Mouse (Mus musculus) kidney, adult 2 months (tissue): ENCODE data around the gene Olfr441.

ENCODE experiments used
- CTCF ChIP-seq: fragments of 200-500 bp; conservative IDR thresholded peaks from 2 replicates; pipeline ENCODE4 v1.5.1; 2011; ENCODE audit warnings: low read depth, mild to moderate bottlenecking, control low read depth, low read length, moderate library complexity, mixed read lengths; ENCODE audit not compliant: insufficient read depth, insufficient read length
- POLR2A ChIP-seq: fragments of 200-500 bp; IDR thresholded peaks from one replicate; pipeline ENCODE4 v1.6.1; 2011; ENCODE audit warnings: low read depth, low read length, control low read depth

DNA sequence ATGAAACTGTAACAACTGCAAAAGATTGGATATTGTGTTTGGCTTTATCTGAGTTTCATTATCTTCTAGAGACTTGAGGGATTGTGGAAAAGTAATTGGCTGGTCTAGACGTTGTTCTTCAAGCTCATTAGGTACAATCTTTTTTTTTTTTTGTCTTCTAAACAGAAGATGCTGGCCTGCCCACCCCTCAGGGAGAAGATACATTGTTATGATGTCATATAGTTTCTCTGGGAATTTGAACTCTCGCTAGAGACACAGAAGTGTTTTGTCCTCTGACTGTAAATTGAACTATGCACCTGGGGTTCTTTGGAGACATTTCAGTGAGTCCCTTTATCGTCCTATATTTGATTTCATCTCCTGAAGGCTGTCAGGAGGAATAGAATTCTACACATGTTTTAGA is 56.8 kb downstream of the Olfr441 start, which contains the start of gene Olfr437:
- TF ChIP-seq POLR2A: no peak
- no peak for TF ChIP-seq CTCF
